Mouse (Mus musculus) A20 (cell line): ENCODE measurements around the gene Gabbr2.

Experiments
- DNase-seq: peaks from one replicate; pipeline ENCODE4 v3.0.0-alpha.2; 2011; ENCODE audit warnings: low read depth, low spot score

The Gabbr2 gene

DNA sequence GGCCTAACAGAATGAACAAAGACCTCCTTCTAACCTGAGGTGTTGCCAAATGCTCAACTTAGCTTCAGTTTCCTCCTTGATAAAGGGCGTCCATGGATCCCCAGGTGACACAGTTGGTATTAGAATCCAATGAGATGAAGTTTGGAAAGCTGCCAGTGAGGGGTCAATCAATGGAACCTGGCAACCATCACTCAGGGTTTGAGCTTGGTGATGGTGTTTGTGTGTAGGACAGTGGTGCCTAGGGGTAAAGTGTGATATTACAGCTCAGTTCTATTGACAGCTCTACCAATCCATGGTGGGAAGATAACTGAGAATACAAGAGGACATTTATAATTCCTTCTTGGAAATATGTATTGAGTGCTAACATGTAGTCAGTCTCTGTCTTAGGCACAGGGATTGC, 271.6 kb downstream of the Gabbr2 start:
- DNase-seq = no peak

DNA sequence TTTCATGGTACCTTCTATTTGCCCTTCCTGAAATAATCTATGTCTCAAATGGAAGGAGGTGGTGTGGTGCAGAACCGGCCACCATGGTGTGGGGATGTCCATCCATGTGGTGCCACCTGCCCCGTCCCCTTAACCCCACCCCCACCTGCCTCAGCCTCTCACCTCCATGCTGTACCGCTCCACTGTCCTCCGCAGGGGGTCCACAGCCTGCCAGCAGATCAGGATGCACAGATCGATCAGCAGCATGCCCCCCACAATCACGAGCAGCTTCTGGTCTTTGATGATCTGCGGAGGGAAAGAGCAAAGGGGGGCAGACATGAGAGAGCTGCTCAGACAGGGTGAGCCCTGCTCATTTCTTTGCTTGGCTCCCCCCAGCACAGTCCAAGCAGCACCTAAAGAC, 273.0 kb downstream of the Gabbr2 start:
- no peak for DNase-seq

DNA sequence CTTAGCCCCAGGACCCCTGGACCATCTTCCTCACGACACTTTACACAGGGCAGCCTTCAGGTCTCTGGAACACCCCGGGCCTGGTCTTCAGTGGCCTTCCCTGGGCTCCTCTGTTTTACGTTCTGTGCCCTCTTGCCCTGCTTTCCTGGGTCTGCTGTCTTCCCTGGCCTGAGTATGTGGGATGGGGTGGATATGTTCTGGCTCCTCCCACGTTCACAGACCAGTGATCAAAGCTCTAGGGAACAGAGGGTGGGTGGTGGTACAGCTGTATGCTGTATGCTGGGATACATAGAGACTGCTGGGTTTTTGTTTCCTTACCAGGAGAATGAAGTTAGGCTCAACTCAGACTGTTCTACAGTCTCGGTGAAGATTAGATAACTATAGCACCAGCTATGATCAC, 274.5 kb downstream of the Gabbr2 start:
- DNase-seq = no peak

- DNase-seq = no peak
These were observed 275.3 kb downstream of the Gabbr2 start for GRCm38 (mm10) chr4:46716361-46716760.

DNA sequence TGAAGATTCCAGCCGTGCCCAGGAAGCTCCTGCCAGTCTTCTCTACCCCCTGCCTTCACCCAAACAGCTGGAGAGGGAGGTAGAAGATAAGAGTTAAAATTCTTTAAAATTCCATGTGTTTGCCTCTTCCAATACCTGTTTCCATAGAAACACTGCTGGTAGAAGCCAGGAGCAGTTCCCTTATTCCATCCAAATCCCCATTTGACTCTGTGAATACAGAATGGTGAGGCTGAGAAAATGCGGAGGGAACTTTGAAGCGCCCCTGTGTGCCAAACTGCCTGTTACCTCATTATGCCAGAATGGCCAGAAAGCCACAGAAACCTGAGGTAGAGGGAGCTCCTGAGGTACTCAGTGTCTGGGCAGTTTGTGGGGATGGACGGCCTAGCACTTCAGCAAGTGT, 281.1 kb downstream of the Gabbr2 start:
- no peak for DNase-seq

- no peak for DNase-seq
These were observed 281.7 kb downstream of the Gabbr2 start for GRCm38 (mm10) chr4:46710018-46710417.

GRCm38 (mm10) chr4:46709492-46709891, 282.2 kb downstream of the Gabbr2 start:
- no peak for DNase-seq

DNA sequence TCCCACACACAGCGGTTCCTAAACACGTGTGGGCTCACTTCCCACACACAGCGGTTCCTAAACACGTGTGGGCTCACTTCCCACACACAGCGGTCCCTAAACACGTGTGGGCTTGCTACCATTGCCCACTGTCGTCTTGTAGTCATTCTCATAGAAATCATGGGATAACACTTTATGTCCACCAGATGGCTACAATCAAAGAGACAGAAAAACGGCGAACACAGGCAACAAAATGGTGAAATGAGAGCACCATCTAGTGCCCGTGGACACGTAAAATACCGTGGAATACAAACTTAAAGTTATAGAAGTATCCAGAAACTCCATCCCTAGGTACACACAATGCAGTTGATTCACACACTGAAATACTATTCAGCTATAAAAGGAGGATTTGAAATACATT, 285.9 kb downstream of the Gabbr2 start:
- DNase-seq = no peak

GRCm38 (mm10) chr4:46703146-46703545, 288.5 kb downstream of the Gabbr2 start:
- no peak for DNase-seq

DNA sequence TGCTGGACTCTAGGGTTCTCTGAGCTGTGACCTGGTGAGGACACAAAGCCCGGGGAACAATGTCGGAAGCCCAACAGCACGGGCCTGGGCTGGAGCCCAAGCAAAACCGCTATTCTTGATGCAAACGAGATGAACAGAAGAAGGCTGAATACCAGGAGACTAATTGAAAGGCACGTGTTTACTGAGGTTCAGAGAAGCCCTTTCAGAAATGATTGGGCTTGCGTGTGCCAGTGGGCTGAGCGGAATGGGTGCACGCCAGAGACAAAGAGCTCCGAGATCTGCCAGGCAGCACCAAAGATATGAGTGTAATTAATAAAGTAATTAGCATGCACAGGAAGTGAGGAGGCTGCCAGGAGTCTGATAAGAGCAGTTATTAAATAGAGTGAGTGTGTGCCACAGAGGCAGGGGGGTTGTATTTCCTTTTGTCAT, 291.4 kb downstream of the Gabbr2 start:
- no peak for DNase-seq

DNA sequence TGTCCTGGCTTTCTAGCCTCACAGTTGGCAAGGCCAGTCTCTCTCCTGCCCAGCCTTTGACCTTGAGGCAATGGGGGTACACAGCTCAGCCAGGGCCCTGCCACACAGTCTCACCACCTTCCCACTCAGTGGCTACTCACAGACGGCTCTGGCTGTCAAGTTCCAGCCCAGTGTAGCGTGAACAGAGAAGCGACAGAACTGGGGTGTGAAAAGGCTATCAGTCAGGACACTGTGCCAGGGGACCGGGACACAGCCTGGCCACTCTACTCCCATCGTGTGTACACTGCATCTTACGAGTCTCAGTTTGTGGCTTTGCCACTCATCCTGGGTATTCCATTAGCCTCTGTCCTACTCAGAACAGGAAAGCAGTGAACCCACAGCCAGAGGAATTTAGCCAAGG, 295.2 kb downstream of the Gabbr2 start:
- no peak for DNase-seq

DNA sequence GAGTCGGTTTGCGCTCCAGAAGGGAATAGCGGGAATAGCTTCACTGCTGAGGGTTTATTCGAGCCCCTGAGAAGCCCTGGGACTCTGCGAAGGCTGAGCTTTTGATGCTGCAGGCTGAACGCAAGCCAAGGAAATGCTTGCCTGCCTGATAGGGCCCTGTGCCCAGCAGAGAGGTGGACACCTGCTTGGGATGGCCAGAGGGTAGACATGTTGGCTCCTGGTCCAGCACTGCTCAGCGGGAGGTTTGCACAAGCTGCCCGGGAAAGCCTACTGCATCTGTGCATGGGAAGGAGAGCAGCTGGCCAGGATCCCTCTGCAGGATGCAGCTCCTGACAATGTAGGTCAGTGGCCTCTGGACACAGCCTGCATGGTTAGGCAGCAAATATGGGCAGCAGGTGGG, 301.1 kb downstream of the Gabbr2 start:
- DNase-seq = no peak

DNA sequence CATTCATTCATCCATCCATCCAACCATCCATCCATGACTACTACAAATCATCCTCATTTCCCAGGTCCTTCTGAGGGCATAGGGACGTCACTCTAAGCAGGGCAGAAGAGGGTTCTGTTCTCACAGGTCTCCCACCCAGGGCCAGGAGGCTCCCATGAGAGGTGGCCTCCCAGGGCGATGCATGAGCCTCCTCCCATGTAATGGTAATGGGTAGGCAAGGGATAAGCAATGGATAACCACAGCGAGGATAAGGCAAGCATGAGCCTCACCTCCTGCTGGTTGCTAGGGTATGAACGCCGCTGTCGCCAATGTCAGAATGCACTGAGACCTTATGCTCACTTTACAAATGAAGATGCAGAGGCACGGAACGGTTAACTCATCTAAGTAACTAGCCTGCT, 301.7 kb downstream of the Gabbr2 start:
- no peak for DNase-seq

GRCm38 (mm10) chr4:46689397-46690022, 302.2 kb downstream of the Gabbr2 start:
- peak; percentile 62 for DNase-seq

DNA sequence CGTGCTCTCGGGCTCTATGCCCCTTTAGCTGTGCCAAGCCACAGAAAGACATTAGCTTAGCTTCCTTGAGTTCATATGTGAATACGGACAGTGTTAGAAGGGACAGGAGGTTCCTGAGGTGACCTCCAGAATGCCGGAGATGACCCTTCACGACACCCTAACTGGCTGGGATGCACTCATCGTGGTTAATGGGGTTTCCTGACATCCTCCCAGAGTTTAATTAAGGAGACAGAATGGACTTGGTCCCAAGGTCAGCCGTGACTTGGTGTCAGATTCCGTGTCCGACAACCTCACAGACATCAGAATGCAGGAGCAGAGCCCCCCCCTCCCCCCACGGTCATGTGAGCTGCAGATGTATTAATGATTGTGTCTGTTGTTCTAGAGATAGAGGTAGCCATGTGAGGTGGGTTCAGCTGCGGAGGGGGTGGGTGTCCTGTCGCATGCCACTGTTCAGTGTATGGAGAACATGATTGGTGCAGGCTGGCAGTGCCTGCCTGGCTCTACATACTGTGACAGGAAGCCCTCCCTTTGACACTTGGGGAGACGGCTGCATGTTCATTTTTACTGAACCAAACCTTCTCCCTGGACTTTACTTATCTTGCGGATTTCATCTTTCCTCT, 303.4 kb downstream of the Gabbr2 start:
- DNase-seq = no peak

DNA sequence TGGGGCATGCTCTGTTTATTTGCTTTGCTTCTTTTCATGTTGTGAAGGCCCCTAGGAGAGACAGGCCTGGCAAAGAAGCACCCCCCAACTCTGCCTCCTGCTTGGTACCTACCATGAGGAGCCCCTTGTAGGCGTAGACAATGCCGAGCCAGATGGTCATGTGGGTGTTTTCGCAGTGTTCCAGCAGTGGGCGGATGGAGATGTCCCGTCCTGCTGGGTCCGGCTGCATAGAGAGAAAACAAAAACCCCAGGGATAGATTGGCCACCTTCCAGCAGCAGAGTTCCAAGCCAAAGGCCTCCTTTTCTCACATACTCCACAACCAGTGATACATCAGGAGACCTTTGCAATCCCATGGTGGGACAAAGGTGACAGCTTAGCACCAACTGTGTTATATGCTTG, 307.5 kb downstream of the Gabbr2 start:
- no peak for DNase-seq

- DNase-seq = no peak
These were observed 315.0 kb downstream of the Gabbr2 start for GRCm38 (mm10) chr4:46676646-46677045.

DNA sequence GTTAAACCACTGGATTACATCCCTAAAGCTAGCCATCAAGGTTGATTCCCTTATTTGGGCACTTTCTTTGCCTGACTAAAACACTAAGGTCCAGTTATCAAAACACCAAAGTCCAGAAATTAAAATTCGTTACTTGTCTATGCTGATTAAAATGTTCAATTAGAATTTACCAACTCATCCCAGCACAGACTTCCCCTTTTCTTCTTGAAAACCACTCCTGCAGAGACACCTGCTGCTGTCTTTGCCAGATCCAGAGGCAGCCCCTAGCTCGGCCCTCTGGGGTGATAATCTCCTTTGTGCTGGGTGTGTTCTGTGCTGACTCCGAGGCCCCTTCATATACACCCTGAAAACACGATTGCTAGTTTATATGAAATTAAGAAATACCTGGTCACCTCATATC, 315.7 kb downstream of the Gabbr2 start:
- no peak for DNase-seq

DNA sequence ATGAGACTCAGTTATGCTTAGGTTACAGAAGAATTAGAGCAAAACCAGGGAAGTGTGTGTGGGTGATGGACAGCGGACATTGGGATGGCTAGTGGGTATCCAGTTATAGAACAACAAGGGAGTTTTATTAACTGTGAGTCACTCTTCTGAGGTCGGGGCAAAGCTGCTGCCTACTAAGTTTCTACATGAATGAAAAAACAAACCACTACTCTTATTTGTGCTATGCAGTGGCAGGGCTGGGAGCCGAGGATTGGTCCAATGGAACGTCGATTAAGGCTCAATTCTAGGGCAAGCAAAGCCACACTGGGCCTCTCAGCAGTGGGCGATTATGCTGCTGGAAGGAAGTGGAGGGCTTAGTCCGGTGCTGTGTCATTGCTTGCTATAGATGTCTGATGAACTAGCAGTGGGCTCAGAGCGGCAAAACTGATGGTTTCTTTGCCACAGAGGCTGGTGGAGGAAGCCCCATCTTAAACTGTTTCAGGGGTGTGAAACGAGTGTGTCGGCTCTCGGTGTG, 316.3 kb downstream of the Gabbr2 start:
- no peak for DNase-seq

DNA sequence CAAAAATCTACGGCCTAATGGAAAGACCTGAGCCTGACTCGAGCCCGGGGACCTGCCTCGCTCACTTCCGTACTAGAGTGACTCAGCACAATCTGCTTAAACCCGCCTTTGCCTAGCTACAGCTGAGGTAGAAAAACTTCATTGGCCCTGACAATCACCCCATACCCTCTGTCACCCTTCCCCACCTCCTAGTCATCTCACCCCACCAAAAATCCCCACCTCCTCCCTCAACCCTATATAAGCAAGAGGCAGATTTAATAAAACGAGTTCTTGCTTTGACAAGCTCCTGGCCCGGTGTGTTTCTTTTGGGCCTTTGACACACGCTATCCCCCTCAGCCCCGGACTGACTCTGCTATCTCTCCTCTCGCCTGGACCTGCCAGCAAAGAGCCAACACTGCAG, 323.1 kb downstream of the Gabbr2 start:
- DNase-seq = no peak

DNA sequence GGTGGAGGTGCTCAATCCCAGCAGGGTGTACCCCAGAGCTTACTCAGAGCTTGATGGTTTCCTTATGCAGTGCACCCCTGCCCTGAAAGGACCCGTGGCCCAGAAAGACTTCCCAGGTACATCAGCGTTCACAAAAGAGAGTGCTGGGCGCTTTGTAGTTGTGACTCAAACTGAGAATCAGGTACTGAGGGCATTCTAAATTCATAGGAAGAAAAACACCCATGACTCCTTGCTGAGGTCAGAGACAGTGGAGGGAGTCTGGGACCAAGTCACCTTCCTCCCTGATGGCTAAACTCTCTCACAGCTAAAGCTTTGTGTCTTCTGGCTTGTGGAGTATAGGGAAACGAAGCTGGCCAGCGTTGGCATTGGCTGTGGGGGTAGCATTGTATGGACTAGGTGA, 325.3 kb downstream of the Gabbr2 start:
- DNase-seq = no peak

GRCm38 (mm10) chr4:46665371-46665774, 326.3 kb downstream of the Gabbr2 start:
- DNase-seq = peak; percentile 50
